Comparison of ENCODE assay signal across 8 mouse cellular contexts in the genomic region with DNA sequence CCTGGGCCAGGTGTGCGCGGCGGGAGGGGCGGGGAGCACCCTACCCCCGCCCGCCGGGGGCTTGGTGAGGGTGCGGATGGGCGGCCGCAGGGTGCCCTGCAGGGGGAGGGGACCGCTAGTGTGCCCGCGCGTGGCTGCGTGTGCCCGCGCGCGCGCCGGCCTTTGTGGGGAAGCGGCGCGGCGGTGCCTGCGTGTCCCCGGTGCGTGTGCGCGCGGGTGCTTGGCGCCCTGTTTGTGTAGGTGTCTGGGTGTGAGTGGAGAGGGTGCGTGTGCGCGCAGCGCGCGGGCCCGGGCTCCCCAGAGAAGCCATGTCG. TPM values are rescaled to one million over a fixed set of nuclear protein-coding genes. Genes with fewer than 3 reads are reported as not detected.
DNase-seq lines count a peak whose midpoint lies in the region; ATAC-seq and TF ChIP-seq lines count a peak whose summit lies in the region.

No protein-coding gene starts in this region.

- no peak for TF ChIP-seq CTCF in heart, postnatal 0 days (IDR thresholded peaks at IDR 0.05; ENCODE audit: low read depth)

- peaks cover 6% of the 10 kb centered on the region; the same call in 1 of the 2 replicates for H3K27me3 ChIP-seq in heart, postnatal 0 days (ENCODE audit: control insufficient read depth, insufficient read depth, low read length)
- H3K27me3 ChIP-seq in forebrain, embryonic 11.5 days (ENCODE audit: control insufficient read depth, insufficient read depth, low read length): no peaks in the 10 kb centered on the region
- H3K27me3 ChIP-seq in midbrain, embryonic 16.5 days (ENCODE audit: control insufficient read depth, insufficient read depth, low read depth, low read length): no peaks in the 10 kb centered on the region

- H3K4me3 ChIP-seq in heart, postnatal 0 days (ENCODE audit: low read depth, low read length): peak overlapping the region; percentile 89
- peak overlapping the region; percentile 94 for H3K4me3 ChIP-seq in forebrain, embryonic 11.5 days (ENCODE audit: low read depth, low read length)
- H3K4me3 ChIP-seq in midbrain, embryonic 16.5 days (ENCODE audit: low read depth, low read length): peak overlapping the region; percentile 98

- H3K36me3 ChIP-seq in heart, postnatal 0 days (replicated peaks; ENCODE audit: control insufficient read depth, insufficient read depth, low read length): no peaks in the 10 kb centered on the region
- H3K36me3 ChIP-seq in forebrain, embryonic 11.5 days (ENCODE audit: control insufficient read depth, insufficient read depth, low read length): no peaks in the 10 kb centered on the region
- no peaks in the 10 kb centered on the region for H3K36me3 ChIP-seq in midbrain, embryonic 16.5 days (ENCODE audit: control insufficient read depth, insufficient read depth, low read length)

- H3K9me3 ChIP-seq in heart, postnatal 0 days (replicated peaks; ENCODE audit: control insufficient read depth, low read length): no peaks in the 10 kb centered on the region
- H3K9me3 ChIP-seq in forebrain, embryonic 11.5 days (ENCODE audit: control insufficient read depth, low read length): no peaks in the 10 kb centered on the region
- no peaks in the 10 kb centered on the region for H3K9me3 ChIP-seq in midbrain, embryonic 16.5 days (replicated peaks; ENCODE audit: control insufficient read depth, low read length, poor library complexity, severe bottlenecking)

- TF ChIP-seq EP300 in heart, postnatal 0 days (IDR thresholded peaks at IDR 0.05; ENCODE audit: low read depth): no peak

- peaks cover 21% of the 10 kb centered on the region for H3K4me1 ChIP-seq in heart, postnatal 0 days (ENCODE audit: control insufficient read depth, insufficient read depth)
- peaks cover 25% of the 10 kb centered on the region for H3K4me1 ChIP-seq in forebrain, embryonic 11.5 days (replicated peaks; ENCODE audit: control insufficient read depth, insufficient read depth, low read length)
- peaks cover 44% of the 10 kb centered on the region for H3K4me1 ChIP-seq in midbrain, embryonic 16.5 days (ENCODE audit: control insufficient read depth, insufficient read depth, low read length)

- peak overlapping the region; percentile 76 for H3K9ac ChIP-seq in heart, postnatal 0 days (replicated peaks; ENCODE audit: low read depth, low read length)
- peak overlapping the region; percentile 93 for H3K9ac ChIP-seq in forebrain, embryonic 11.5 days (ENCODE audit: low read length)
- H3K9ac ChIP-seq in midbrain, embryonic 16.5 days (ENCODE audit: low read depth, low read length): peak overlapping the region; percentile 98

- no peak for ATAC-seq in heart, postnatal 0 days (ENCODE audit: insufficient read depth, low read depth)
- no peak for ATAC-seq in forebrain, embryonic 11.5 days (replicated peaks; ENCODE audit: low FRiP score)
- ATAC-seq in midbrain, embryonic 16.5 days: no peak

- under 1% methylated on average over 38 of the region's 40 CpGs for WGBS in heart, postnatal 0 days
- 0% methylated on average over 33 of the region's 40 CpGs for WGBS in forebrain, embryonic 11.5 days
- 0% methylated on average over 12 of the region's 40 CpGs for WGBS in midbrain, embryonic 16.5 days

- H3K4me2 ChIP-seq in heart, postnatal 0 days (ENCODE audit: low read depth, low read length): peak overlapping the region; percentile 100
- H3K4me2 ChIP-seq in forebrain, embryonic 11.5 days (ENCODE audit: low read depth, low read length, severe bottlenecking): peak overlapping the region; percentile 89
- H3K4me2 ChIP-seq in midbrain, embryonic 16.5 days (ENCODE audit: low read length): peak overlapping the region; percentile 93

- no peak for DNase-seq in heart, postnatal 0 days (ENCODE audit: low spot score)
- no peak for DNase-seq in heart, adult 18-20 months
- DNase-seq in T-cell, adult 2 months (ENCODE audit: low spot score): peak; percentile 48
- DNase-seq in forebrain, embryonic 11.5 days (ENCODE audit: low spot score): peak; percentile 75
- DNase-seq in left cerebral cortex, adult 18-20 months (ENCODE audit: low spot score in 2 of 2): peak; percentile 68 to 86
- DNase-seq in thymus, postnatal 25 days: peak; percentile 50
- DNase-seq in spleen, adult 18-20 months: no peak

- H3K27ac ChIP-seq in heart, postnatal 0 days (ENCODE audit: low read depth): no peak overlapping the region
- H3K27ac ChIP-seq in forebrain, embryonic 11.5 days (ENCODE audit: low read depth, low read length): peak overlapping the region; percentile 93
- H3K27ac ChIP-seq in midbrain, embryonic 16.5 days (ENCODE audit: low read length): peak overlapping the region; percentile 99

RNA-seq across cellular contexts. Expression of a gene that starts 1.0 kb away (rescaled TPM):
- 28.7 and 58.4 TPM in 2 replicates for total RNA-seq in heart, postnatal 0 days (2014; rRNA removed; ENCODE audit: low replicate concordance)
- 3.8 and 4.4 TPM in 2 replicates for polyA plus RNA-seq in heart, postnatal 0 days (2015; fragmentation: Nextera tagmentation; extraction: Ambion mirVana)
- 10 to 100 TPM in 1 of 2 experiments, 1 to 10 TPM in 1; 9.9 to 10.9 TPM for total RNA-seq in heart, adult 18-20 months (2021)
- polyA plus RNA-seq in forebrain, embryonic 11.5 days (2014; fragmentation: Nextera tagmentation; extraction: Ambion mirVana): 24.5 and 27.8 TPM in 2 replicates
- 100 to 1,000 TPM; 348 to 367 TPM for total RNA-seq in left cerebral cortex, adult 18-20 months (2021)
- 54.8 and 59.8 TPM in 2 replicates for polyA plus RNA-seq in midbrain, embryonic 16.5 days (2015; fragmentation: Nextera tagmentation; extraction: Ambion mirVana)

RNA-seq across cellular contexts. Expression of a gene that starts 54.1 kb away (rescaled TPM):
- 0.08 and 1.3 TPM in 2 replicates for total RNA-seq in heart, postnatal 0 days (2014; rRNA removed; ENCODE audit: low replicate concordance)
- 0.41 and 0.42 TPM in 2 replicates for polyA plus RNA-seq in heart, postnatal 0 days (2015; fragmentation: Nextera tagmentation; extraction: Ambion mirVana)
- 1 to 10 TPM; 1.4 to 1.7 TPM for total RNA-seq in heart, adult 18-20 months (2021)
- polyA plus RNA-seq in forebrain, embryonic 11.5 days (2014; fragmentation: Nextera tagmentation; extraction: Ambion mirVana): 0.92 and 1.2 TPM in 2 replicates
- total RNA-seq in left cerebral cortex, adult 18-20 months (2021): under 1 TPM; 0.53 to 0.66 TPM
- 0.58 and 0.69 TPM in 2 replicates for polyA plus RNA-seq in midbrain, embryonic 16.5 days (2015; fragmentation: Nextera tagmentation; extraction: Ambion mirVana)

RNA-seq across cellular contexts. Expression of a gene that starts 54.4 kb away (rescaled TPM):
- 109 and 155 TPM in 2 replicates for total RNA-seq in heart, postnatal 0 days (2014; rRNA removed; ENCODE audit: low replicate concordance)
- polyA plus RNA-seq in heart, postnatal 0 days (2015; fragmentation: Nextera tagmentation; extraction: Ambion mirVana): 19.2 and 21.5 TPM in 2 replicates
- 1 to 10 TPM; 1.3 to 2.0 TPM for total RNA-seq in heart, adult 18-20 months (2021)
- polyA plus RNA-seq in forebrain, embryonic 11.5 days (2014; fragmentation: Nextera tagmentation; extraction: Ambion mirVana): 92.7 and 94.0 TPM in 2 replicates
- total RNA-seq in left cerebral cortex, adult 18-20 months (2021): under 1 TPM; 0.37 to 0.42 TPM
- 6.1 and 6.7 TPM in 2 replicates for polyA plus RNA-seq in midbrain, embryonic 16.5 days (2015; fragmentation: Nextera tagmentation; extraction: Ambion mirVana)

Comparison
In these comparisons a context has a peak if more than half of its experiments do, and no peak if none do; other contexts are left out.
1. RNA of a gene that starts 54.4 kb away (total RNA-seq): 109 to 155 TPM in heart, postnatal 0 days; 1.3 to 2.0 TPM in heart, adult 18-20 months and 0.37 to 0.42 TPM in left cerebral cortex, adult 18-20 months; every median in the first group is over 10 times any median in the second.
2. DNase-seq: peak in T-cell, adult 2 months (single experiment), forebrain, embryonic 11.5 days (single experiment), left cerebral cortex, adult 18-20 months (2 of 2) and thymus, postnatal 25 days (single experiment); none in heart, postnatal 0 days (single experiment), heart, adult 18-20 months (0 of 2) and spleen, adult 18-20 months (0 of 2).
3. Peak in every context shown above with its lines, with median percentiles within 50 percentile points of each other: H3K4me2 ChIP-seq, H3K4me3 ChIP-seq and H3K9ac ChIP-seq.